Mouse (Mus musculus) liver, embryonic 16.5 days (tissue): ENCODE data around the gene Lamp2. TPM values are rescaled to one million over a fixed set of nuclear protein-coding genes. Genes with fewer than 3 reads are reported as not detected.
"Not testable (repeated sequence)": the region's sequence is repeated elsewhere in the genome, so short reads cannot be mapped to it uniquely, and the experiment has no call there.

Experiments
- ATAC-seq: fragments of 200-750 bp; cut with Nextera tagmentation; 2 replicates; pipeline ENCODE4 v1.8.0; 2017; ENCODE audit warnings: low read depth, mild to moderate bottlenecking, moderate number of reproducible peaks, moderate library complexity
- H3K27ac ChIP-seq: fragments of 300-500 bp; sonication (generic); 2 replicates; pipeline ENCODE4 v1.5.1; 2014; ENCODE audit warnings: mild to moderate bottlenecking, low read length
- H3K27me3 ChIP-seq: fragments of 300-500 bp; sonication (generic); 2 replicates; pipeline ENCODE4 v1.6.1; 2014; ENCODE audit warnings: low read depth, low read length, mixed read lengths; ENCODE audit not compliant: control insufficient read depth, insufficient read depth
- H3K36me3 ChIP-seq: fragments of 300-500 bp; sonication (generic); 2 replicates; pipeline ENCODE4 v1.6.1; 2014; ENCODE audit warnings: mild to moderate bottlenecking; ENCODE audit not compliant: control insufficient read depth, insufficient read depth
- H3K4me1 ChIP-seq: fragments of 300-500 bp; sonication (generic); 2 replicates; pipeline ENCODE4 v1.6.1; 2014; ENCODE audit warnings: low read depth, low read length, mixed read lengths; ENCODE audit not compliant: control insufficient read depth
- H3K4me2 ChIP-seq: fragments of 300-500 bp; sonication (generic); 2 replicates; pipeline ENCODE4 v1.6.1; 2014; ENCODE audit warnings: low read depth, low read length, mixed read lengths
- H3K4me3 ChIP-seq: fragments of 300-500 bp; sonication (generic); 2 replicates; pipeline ENCODE4 v1.5.1; 2014; ENCODE audit warnings: low read depth, mild to moderate bottlenecking, low read length
- H3K9ac ChIP-seq: fragments of 300-500 bp; sonication (generic); 2 replicates; pipeline ENCODE4 v1.6.1; 2014; ENCODE audit warnings: low read depth, low read length
- H3K9me3 ChIP-seq: fragments of 300-500 bp; sonication (generic); replicated peaks from 2 replicates; pipeline ENCODE4 v1.6.1; 2016; ENCODE audit warnings: low read length; ENCODE audit not compliant: control insufficient read depth
- WGBS: fragments of 180-500 bp; shearing (Covaris S2); extraction: QIAGEN DNeasy Blood & Tissue Kit; methylation state at CpG from one replicate; pipeline ENCODE4 v1.1.7; 2014; ENCODE audit not compliant: insufficient replicate concordance; 5-methylcytosine and 5-hydroxymethylcytosine counted together
- polyA plus RNA-seq: library from polyadenylated mRNA; unstranded; fragments of >200 nt; fragmentation: Nextera tagmentation; extraction: Ambion mirVana; gene quantifications from 2 replicates; pipeline ENCODE4 v1.2.1, GENCODE M21; 2015

Gene Lamp2
- polyA plus RNA-seq, 1 experiment from 2014 or later = 95.1 TPM

DNA sequence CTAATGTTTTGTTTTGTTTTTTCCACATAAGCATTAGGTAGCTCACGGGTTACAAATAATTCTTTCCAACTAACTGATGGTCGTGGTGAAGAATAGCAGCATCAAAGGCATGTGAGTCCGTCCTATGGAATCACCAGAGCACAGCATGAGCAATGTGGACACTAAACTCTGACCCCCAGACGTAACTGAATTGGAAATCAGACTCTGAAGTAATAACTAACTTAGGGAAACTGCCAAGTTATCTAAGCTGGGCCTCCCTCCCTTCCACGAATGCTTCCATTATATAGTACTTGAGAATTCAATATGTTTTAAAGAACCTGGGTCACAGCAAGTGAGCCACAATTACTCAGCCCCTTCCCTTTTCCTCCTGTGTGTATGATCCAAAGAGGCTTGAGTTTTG, 53.3 kb downstream of the Lamp2 start:
- WGBS = 50% methylated on average over 5 of the region's 5 CpGs
- no peak for ATAC-seq
- Histone ChIP-seq H3K9me3 (no peaks in the 10 kb centered on the region), H3K4me2 (no peak overlapping the region), H3K27ac (no peak overlapping the region), H3K4me1 (no peaks in the 10 kb centered on the region), H3K4me3 (no peak overlapping the region), H3K36me3 (no peaks in the 10 kb centered on the region), H3K9ac (no peak overlapping the region), H3K27me3 (no peaks in the 10 kb centered on the region)

DNA sequence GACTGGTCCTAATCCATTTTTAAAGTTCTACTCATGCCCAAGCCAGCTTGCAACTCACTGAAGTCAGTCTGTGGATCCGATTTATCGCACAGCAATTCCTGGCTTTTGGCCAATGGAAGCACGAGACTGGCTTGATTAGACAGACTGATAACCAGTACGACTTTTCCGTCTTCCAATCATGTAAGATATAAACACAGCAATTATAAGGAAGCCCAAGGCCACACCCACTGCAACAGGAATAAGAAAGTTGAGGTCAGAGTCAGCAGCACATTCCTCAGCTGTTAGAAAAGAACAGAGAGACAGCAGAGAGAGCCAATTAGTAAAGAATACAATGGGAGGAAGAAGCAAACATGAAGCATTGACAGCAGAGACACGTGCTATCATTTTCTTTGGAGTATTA, 54.2 kb downstream of the Lamp2 start:
- Histone ChIP-seq H3K27me3 (no peaks in the 10 kb centered on the region), H3K4me3 (no peak overlapping the region), H3K9me3 (no peaks in the 10 kb centered on the region), H3K27ac (no peak overlapping the region), H3K4me2 (no peak overlapping the region), H3K36me3 (no peaks in the 10 kb centered on the region), H3K4me1 (no peaks in the 10 kb centered on the region), H3K9ac (no peak overlapping the region)
- 48% methylated on average over 6 of the region's 6 CpGs for WGBS
- no peak for ATAC-seq

DNA sequence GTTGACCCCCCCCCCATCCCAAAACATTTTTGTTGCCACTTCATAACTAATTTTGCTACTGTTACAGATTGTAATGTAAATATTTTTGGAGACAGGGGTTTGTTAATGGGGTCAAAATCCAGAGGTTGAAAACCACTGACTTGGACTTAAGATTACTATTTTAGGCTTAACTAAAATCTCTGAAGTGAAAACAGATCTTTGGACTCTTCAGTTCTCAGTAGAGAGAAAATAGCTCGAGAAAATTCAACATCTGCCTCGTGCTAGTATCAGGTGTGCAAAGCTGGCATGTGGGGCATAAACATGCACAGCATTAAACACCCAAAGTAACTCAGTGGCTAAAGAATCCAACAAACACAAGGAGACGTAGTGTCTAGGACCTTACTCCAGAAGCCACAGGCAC, 55.6 kb downstream of the Lamp2 start:
- ATAC-seq = no peak

DNA sequence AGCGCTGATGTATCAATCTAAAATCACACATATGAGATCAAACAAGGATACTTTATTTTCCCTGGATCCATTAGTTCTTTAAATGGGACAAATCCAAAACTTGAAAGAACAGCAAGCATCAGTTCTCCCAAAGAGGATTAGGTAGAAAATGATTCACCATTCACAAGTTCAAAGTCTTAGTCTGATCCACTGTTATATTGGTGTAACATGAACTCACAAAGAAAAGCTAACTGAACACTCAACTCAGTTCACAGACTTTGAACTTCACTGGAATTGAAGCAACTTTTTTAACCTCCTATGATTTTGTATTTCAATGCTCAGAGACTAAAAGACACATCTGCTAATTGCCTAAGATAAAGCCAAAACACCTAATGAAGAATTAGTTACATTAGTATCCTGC, 56.6 kb downstream of the Lamp2 start:
- Histone ChIP-seq H3K27ac (no peak overlapping the region), H3K9me3 (no peaks in the 10 kb centered on the region), H3K27me3 (no peaks in the 10 kb centered on the region), H3K4me2 (no peak overlapping the region), H3K36me3 (no peaks in the 10 kb centered on the region), H3K9ac (no peak overlapping the region), H3K4me3 (no peak overlapping the region), H3K4me1 (no peaks in the 10 kb centered on the region)
- 53% methylated on average over 1 of the region's 1 CpGs for WGBS
- ATAC-seq = no peak

More for the DNA sequence above, 55.6 kb downstream of the Lamp2 start:
- Histone ChIP-seq H3K27me3 (no peaks in the 10 kb centered on the region), H3K36me3 (no peaks in the 10 kb centered on the region), H3K9ac (no peak overlapping the region), H3K9me3 (no peaks in the 10 kb centered on the region), H3K4me1 (no peaks in the 10 kb centered on the region), H3K27ac (no peak overlapping the region), H3K4me2 (no peak overlapping the region), H3K4me3 (no peak overlapping the region)
- 42% methylated on average over 3 of the region's 3 CpGs for WGBS

DNA sequence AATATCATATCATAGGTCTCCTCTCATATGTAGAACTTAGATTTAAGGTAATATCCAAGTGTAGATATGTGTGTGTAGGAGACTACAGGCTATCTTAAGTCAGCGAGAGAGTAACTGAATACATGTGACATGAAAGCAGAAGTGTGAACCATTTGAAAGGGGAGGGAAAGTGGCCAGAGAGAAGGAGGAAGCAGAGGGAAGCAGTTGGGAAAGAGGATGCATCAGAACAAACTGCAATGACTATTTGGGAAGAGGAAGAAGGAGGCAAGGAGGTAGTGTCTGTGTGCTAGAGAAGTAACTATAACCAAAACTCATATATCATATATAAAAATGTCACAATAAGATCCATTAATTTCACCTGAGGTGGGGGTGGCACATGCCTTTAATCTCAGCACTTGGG, 83.1 kb downstream of the Lamp2 start:
- not testable (repeated sequence) for H3K4me2 ChIP-seq, H3K9me3 ChIP-seq, H3K27me3 ChIP-seq, H3K9ac ChIP-seq, H3K4me1 ChIP-seq, H3K27ac ChIP-seq, H3K4me3 ChIP-seq, ATAC-seq, H3K36me3 ChIP-seq
- 43% methylated on average over 1 of the region's 1 CpGs for WGBS

DNA sequence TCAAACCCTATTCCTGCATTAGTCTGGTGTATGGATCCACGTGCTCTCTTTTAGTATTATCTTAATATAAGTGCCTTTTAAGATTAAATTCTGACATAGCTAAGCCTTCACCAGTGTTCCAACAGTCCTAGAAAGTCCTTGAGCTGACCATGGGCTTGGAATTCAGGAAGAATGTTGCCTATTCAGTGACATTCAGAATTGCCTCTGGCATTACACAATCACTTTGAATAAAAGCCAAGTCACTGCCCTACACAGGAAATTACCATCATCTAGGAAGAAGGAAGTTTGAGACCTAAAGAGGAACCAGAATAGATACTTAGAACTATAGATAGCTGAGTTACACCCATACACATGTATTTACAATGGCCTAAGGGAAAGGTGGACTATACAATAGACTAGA, 91.6 kb downstream of the Lamp2 start:
- not testable (repeated sequence) for H3K4me2 ChIP-seq, H3K9me3 ChIP-seq, ATAC-seq, H3K4me3 ChIP-seq, H3K4me1 ChIP-seq, H3K9ac ChIP-seq, H3K27me3 ChIP-seq, H3K36me3 ChIP-seq, H3K27ac ChIP-seq
- 39% methylated on average over 1 of the region's 1 CpGs for WGBS

DNA sequence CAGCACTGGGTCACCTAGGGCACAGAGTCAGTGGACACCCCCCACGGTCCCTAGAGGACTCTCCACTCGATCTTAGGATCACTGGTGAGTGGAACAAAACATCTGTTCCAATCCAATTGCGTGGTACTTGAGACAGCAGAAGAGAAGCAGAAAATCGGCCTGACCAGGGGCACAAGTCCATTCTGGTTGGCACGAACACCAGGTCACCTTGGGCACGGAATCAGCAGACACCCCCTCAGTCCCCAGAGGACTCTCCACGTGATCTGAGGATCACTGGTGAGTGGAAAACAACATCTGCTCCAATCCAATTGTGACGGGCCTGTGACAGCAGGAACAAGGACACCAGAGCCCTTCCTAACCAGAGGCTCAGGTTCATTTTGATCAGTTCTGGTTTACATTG, 94.2 kb downstream of the Lamp2 start:
- no peaks in the 10 kb centered on the region for H3K36me3 ChIP-seq

More for the DNA sequence above, 94.2 kb downstream of the Lamp2 start:
- WGBS = 45% methylated on average over 8 of the region's 8 CpGs
- H3K27ac ChIP-seq = no peak overlapping the region
- H3K27me3 ChIP-seq = no peaks in the 10 kb centered on the region
- H3K4me2 ChIP-seq = no peak overlapping the region
- H3K4me1 ChIP-seq = no peaks in the 10 kb centered on the region
- ATAC-seq = no peak
- no peak overlapping the region for H3K4me3 ChIP-seq
- no peaks in the 10 kb centered on the region for H3K9me3 ChIP-seq
- H3K9ac ChIP-seq = no peak overlapping the region

Other genes starting within 250 kb of the Lamp2 start
- 2.0 and 2.3 TPM in 2 replicates for gene Tmem255a, start 204.0 kb downstream of the Lamp2 start, polyA plus RNA-seq
- 1.1 and 2.8 TPM in 2 replicates for gene Atp1b4, start 140.3 kb downstream of the Lamp2 start, polyA plus RNA-seq
- gene Cul4b, start 119.7 kb upstream of the Lamp2 start, polyA plus RNA-seq = 8.2 and 8.6 TPM in 2 replicates
- 31.5 and 39.6 TPM in 2 replicates for gene Mcts1, start 144.1 kb upstream of the Lamp2 start, polyA plus RNA-seq
- 10.0 and 12.0 TPM in 2 replicates for gene C1galt1c1, start 178.6 kb upstream of the Lamp2 start, polyA plus RNA-seq